Mouse (Mus musculus): ENCODE results near the gene Spn.

Spn gene

DNA sequence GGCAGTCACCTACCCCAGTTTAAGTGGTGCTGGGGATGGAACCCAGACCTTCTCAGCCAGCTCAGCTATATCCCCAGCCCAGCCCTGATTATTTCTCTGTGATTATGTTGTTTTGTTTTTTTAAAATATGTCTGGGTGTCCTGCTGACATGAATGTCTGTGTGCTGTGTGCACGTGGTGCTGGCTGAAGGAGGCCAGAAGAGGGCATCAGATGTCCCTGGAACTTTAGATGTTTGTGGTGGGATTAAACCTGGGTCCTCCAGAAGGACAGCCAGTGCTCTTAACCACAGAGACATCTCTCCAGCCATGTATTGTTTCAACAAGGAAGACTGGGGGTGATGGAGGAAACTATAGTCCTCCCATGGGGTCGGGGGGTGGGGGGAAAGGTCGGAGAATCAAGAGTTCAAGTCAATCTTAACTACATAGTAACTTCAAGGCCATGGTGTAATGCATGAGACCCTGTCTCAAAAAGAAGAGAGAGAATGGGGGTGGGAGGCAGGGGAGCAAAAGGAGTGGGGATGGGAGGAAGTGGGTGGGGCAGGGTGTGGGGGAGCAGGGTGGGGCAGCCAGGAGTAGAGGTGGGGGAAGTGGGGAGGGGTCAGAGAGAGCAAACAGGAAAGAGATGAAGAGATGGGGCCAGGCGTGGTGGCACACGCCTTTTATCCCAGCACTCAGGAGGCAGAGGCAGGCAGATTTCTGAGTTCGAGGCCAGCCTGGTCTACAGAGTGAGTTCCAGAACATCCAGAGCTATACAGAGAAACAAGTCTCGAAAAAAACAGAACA, 3.2 kb upstream of the Spn start:
- DNase-seq (ENCODE audit: low read depth in 2 of 2, low spot score in 2 of 2), result no peak

DNA sequence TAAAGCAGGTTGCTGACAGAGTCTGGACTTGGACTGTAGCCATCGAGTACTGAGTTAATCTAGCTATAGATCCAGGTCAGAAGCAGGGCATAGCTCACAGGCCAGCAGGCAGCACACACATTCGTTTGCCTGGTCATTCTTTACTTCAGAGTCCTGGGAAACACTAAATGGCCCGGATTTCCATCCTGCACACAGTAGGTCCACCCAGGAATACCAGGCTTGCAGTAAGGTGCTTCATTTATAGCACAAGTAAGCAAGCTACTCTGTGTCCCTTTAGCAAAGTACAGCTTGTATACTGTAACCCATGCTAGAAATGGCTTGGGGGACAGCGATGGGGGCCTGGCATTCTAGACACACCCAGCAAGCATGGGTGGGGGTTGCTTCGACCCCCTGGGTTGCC, 1.9 kb upstream of the Spn start:
- no peak for DNase-seq (ENCODE audit: low read depth in 2 of 2, low spot score in 2 of 2)

DNA sequence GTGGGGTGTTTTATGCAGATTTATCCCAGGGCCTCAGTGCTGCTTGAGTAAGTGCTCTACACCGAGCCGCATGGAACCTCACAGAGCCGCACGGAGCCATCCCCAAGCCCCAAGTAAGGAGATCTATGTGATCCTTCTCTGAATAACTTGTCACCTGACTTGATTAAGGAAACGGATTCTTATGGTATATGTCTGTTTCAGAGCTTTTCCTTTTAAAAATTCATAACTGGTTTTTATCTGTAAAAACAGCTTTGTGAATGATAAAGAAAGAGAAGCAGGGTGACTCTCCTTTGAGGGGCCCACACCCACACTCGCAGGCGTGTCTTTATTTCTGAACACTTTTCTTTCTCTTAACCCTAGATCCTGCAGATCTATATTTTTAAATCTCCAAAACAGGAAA, 1.5 kb upstream of the Spn start:
- no peak for DNase-seq (ENCODE audit: low read depth in 2 of 2, low spot score in 2 of 2)

DNA sequence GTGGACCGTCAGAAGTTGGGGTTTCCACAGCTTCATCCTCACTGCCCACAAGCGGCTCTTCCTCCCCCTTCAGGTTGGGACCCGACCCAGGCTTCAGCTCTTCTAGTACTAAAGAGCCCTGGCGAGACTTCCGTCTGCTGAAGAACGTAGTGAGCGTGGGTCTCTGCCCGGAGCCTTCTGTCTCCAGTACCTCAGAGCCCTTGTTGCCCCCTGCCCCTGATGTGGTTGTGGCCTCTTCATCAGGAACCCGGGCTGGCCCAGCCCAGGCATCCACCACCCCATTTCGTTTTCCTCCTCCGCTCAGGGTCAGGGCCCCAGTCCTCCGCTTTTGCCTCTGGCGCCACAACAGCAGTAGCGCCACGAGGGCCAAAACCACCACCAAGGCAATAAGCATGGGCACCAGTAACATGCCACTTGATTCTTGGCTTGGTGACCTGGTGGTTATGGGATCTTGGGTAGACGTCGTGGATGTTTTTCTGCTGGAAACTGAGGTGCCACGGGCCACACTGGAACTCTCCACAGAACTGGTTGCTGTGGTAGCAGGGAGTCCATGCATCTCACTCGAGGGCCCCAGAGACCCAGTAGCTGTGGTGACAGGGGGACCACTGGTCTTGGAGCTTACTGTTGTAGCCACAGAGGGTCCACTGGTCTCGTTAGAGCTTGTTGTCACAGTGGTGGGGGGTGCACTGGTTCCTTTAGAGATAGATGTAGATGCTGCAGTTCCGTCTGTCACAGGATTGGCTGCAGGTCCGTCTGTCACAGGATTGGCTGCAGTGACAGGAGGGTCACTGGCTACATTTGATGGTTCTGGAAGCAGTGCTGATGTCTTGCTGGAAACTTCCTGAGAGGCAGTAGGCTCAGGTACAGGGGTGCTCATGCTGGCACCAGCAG, 1.2 kb downstream of the Spn start:
- DNase-seq (ENCODE audit: low read depth in 2 of 2, low spot score in 2 of 2), result no peak

DNA sequence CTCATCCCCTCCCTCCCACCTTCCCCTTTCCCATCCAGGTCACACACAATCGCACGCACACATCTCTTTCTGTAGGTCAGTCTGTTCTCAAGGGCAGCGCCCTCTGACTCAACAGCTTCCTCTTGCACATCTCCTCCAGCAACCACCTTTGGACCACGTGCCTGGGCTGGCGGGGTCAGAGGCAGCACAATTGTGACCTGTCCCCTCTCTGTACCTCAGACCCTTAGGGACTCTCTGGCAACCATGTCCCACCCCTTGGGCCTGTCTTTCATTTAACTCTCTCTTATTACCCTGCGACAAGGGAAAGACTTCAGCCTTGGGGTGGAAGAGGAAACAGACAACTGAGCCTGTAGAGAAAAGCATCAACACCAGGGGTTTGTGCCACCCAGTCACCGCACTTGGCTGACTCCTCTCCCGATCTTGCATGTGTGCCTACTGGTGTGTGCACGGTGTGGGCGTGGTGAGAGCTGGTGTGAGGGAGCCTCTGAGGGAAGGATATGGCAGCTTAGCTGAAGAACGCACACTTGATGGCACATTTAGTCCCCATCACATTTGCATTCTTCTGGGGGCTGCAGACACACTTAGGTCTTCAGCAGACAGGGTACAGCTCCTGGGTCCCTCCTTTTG, 2.7 kb downstream of the Spn start:
- no peak for DNase-seq (ENCODE audit: low read depth in 2 of 2, low spot score in 2 of 2)

DNA sequence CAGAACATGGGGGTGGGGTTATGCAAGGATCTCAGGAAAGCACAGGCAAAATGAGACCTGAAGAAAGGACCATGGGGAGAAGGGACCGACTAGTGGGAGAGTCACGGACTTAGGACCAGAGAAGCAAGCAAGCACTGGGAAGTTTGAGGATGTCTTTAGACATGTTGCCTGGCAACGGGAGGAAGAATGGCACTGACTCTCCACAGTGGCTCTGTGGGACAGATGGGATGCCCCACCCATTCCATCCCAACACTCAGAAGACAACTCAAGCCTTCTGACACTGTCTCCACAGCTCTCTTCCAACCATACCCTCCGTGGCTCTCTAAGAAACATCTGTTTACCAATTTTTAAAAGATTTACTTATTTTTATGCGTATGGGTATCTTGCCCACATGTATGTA, 4.5 kb downstream of the Spn start:
- no peak for DNase-seq (ENCODE audit: low read depth in 2 of 2, low spot score in 2 of 2)

DNA sequence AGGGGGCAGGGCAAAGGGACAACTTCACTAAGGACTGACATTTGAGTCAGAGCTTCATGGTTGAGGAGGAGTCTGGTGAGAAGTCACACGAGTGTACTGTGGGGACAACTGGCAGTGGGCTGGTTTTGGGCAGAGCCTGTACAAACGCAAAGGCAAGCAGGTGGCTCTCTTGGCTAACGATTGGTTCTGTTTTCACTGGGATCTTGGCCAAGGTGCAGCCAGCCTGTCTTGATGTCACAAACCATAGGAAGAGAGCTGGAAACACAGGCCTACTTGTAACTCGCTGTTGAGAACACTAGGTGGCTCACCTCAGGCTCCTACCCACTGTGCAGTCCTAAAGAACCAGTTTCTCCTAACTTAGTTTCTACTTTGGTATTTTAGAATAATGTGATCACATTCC, 8.0 kb downstream of the Spn start:
- DNase-seq (ENCODE audit: low read depth in 2 of 2, low spot score in 2 of 2), result no peak

DNA sequence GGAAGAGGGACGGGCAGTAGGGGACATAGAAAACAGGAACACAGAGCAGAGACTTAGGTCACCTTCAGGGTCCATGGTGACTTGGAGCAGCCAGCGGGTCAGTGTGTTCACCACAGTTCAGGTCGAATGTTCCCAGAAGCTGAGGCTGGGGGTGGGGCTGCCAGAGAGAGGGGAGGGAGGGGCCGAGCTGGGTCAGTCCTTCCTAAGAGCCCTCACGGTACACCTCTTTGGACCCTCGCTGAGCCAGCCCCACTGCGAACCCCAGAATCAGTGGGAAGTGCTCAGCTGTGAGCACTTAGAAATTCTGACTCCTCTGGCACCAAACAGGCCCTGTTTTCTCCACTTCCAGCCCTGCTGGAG, 15.7 kb downstream of the Spn start, which contains the start of gene Qprt:
Gene Qprt, minus strand, starts transcription at position 316 of the 360 bp plus-strand sequence.
- DNase-seq (ENCODE audit: low read depth in 2 of 2, low spot score in 2 of 2), result no peak

DNA sequence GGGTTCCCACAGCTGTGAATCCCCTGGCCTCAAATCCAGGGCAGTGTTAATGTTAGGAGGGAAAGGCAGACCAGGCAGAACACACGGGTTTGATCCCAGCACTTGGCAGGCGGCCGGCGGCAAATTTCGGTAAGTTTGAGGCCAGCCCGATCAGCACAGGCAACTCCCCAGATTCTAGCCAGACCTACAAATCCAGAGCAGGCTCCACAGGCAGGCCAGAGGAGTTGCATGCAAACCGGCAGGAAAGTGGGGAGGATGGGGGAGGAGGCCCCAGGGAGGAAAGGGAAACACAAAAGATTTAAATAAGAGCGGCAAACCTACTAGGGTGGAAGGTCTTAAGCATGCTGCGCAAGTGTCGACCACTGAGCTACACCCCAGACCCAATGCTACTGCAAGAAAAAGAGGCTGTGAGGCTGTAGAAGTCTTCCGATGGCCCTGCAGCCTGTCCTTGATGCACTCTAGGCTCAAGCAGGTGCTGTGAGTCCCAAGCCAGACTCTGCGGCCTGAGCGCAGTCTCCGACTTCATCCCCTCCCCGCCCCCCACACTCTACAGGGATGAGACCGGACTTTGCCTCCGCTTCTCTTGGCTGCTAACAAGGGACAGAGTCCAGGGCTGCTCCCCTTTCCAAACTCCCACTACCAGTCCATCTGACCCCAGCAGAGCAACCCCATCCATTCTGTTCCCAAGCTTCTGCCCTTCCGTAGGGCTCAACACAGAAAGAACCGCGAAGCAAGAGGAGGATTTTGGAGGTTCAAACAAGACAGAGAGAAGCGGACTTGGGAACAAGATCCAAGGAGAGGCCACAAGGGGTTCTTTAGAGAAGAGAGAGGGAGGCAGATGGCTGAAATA, 16.3 kb downstream of the Spn start:
- no peak for DNase-seq (ENCODE audit: low read depth in 2 of 2, low spot score in 2 of 2)

DNA sequence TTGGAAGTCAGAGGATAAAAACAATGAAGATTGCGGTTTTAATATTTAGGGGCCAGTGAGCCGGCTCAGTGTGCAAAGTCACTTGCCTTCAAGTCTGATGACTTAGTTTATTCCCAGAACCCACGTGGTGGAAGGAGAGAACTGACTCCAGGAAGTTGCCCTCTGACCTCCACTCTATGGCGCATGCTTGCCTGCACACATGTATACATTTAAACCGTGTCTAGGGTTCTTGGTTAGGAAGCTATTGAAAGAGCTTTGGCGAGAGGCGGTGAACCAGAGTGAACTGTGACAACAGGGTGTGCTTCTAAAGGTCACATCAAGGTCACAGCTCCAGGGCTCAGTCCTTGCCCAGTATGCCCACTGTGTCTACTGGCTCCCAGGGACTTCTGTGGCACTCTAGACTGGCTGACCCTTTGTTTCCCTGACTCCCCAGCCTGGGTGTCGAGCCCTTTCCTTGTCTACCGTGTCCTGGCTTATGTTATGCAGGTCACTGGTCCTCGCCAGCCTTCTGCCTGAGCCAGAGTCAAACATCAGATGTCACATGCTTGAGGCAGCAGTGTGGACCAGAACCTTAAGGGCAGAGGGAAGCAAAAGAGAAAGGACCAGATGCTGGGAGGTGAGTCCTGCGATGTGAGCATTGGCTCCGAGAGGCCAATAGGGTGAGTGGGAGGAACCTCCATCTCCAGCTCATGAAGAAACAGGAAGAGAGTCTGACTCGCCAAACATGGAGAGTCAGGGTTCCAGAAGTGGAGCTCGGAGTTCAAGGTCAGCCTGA, 18.8 kb downstream of the Spn start:
- DNase-seq (ENCODE audit: low read depth in 2 of 2, low spot score in 2 of 2), result no peak

DNA sequence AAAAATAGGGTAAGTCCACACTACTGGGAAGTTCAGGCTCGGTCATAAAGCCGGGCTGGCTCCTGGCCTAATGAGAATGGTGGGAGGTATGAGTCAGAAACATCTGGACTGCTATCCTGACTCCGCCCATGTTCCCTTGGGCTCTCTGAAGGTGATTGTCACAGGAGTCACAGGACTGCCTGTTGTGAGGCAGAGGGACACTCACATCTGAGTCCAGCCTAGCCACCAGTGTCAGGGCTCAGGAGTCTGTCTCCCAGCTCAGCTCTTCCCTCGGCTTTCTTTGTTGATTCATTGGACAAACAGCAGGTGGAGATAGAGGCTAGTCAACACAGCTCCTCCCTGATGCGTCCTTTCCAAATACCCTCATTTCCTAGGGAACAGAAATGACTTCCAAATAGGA, 19.7 kb downstream of the Spn start:
- no peak for DNase-seq (ENCODE audit: low read depth in 2 of 2, low spot score in 2 of 2)

DNA sequence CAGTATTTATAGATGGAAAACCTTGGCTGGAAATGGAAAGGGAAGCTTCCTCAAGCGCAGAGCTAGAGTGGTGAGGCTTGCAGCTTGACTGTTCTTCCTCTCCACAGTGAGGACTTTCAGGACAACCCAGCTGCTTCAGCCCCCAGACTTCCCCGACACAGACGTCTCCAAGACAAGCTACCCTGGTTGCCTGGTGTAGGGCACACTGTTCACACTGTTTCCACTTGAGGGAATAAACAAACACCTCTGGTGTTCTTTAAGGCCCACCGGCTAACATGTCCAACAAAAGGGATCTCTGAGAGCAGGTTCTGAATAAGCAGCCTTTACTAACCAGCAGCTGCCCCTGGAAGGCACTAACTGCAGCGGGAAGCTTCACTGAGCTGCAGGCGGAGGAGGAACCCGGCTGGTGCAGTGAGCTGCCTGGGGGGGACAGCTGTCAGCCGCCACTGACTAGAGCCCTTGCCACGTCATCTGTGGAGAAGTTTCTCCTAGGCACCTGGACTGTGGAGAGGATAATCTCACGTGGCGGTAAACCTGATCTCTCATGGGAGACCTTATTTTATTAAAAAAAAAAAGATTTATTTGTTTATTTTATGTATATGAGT, 21.2 kb downstream of the Spn start:
- DNase-seq (ENCODE audit: low read depth in 2 of 2, low spot score in 2 of 2), result no peak

DNA sequence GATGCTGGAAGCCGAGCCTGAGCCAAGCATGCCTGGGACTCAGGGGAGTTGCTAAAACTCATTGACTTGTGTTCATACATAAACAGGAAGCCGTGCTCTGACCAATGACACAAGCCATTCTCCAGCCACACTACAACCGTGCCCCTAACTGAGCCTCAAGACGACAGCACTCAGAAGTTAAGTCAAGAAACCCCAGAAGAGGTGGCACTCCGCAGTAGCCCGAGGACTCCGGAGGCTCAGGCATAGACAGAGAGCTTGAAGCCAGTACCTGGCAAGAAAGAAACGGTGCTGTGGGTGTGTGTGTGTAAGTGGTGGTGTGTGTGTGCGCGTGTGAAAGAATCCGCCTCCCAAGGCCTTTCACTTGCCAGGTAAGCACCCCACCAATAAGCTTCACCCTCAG, 22.7 kb downstream of the Spn start:
- DNase-seq (ENCODE audit: low read depth in 2 of 2, low spot score in 2 of 2), result no peak

DNA sequence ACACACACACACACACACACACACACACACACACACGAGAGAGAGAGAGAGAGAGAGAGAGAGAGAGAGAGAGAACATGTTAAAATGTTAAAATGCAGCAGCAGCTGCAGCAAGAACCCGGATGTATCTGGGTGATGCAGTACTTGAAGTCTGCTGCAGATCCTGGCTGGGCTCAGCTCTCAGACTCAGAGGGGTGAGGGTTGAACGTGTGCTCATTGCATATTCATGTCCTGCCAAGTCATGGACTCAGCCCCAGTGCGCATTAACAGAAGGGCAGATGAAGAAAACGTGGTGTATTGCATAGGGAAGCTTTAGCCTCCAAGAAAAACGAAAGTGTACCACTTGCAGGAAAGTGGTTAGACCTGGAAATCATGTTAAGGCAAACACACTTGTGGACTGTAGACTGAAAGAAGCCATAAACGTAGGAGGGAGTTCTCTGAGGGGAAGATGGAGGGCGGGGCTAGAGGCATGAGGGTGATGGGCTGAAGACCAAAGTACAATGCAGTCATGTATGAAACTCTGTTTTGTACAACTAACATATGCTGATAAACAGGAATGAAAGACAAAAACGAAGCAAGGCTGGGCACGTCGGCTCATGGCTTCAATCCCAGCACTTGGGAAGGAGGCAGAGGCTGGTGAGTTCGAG, 23.9 kb downstream of the Spn start:
- no peak for DNase-seq (ENCODE audit: low read depth in 2 of 2, low spot score in 2 of 2)

DNA sequence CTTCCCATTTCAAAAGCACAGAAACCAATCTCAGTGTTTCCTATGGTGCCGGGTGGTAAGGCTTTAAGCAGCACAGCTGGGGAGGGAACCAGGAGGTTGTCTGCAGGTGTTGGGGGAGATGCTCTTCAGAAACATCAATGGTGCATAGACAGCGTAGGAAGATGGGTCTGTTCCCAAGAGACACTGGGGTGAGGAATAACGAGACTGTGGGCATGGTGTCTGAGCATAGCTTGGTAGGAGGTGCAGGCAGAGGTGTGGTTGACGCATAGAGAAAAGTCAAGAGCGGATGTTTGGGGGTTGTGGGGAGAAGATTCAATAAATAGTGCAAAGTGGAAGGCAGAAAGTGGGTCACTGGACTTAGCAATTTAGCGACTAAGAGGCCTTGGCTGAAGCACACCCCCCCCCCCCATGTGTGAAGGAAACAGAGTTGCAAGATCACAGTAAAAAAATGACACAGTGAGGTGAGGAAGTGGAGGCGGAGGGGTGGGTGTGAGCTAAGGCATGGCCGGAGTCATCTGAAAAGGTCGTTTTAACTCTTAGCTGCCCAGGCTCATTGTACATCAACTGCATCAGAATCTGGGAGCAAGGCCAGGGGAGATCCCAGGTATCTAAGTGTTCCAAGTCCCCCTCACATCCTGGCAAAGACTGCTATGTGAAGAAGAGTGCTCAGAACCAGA, 24.6 kb downstream of the Spn start:
- DNase-seq (ENCODE audit: low read depth in 2 of 2, low spot score in 2 of 2), result no peak

DNA sequence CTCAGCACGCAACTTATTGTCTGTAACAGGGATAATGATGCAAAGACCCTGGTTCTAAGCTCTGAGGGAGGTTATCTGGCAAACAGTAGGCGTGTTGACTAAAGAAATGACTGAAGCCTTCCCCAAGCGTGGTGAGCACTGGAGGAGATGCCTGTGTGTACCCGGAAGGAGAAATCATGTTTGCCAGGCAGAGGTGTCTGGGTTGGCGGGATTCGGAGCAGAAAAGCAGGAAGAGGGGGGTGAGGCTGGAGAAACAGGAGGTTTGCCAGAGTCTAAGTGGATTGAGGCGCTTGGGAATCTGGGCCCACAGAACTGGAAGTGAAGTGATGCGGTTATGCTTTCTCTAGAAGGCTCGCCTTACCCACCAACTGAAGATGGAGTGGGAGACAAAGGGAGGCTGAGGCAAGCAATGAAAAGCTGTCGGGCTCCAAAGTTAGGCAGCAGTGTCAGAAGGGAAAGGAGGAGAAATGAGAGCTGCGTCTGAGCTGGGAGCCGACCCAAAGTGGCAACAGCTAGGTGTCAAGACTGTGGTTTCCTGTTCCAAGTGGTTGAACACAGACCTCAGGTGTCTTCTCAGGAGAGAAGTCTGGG, 25.3 kb downstream of the Spn start:
- no peak for DNase-seq (ENCODE audit: low read depth in 2 of 2, low spot score in 2 of 2)

DNA sequence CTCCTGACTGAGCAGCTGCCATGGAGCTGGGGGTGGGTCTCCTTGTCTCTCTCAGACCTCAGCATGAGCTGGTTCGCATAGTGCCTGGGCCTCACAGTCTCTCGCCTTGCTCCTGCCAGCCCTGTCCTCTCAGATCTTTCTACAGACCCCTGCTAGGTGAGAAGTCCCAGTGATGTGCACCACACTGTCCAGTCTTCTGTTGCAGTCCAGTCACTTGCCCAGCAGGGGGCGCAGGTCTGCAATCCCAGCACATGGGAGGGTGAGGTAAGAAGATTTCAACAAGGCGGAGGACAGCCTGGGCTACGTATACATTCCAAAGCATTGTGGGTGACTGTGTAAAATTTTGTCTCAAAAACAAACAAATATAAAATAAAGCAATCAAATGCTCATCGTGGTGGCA, 26.2 kb downstream of the Spn start:
- DNase-seq (ENCODE audit: low read depth in 2 of 2, low spot score in 2 of 2), result peak; percentile 72 to 79

DNA sequence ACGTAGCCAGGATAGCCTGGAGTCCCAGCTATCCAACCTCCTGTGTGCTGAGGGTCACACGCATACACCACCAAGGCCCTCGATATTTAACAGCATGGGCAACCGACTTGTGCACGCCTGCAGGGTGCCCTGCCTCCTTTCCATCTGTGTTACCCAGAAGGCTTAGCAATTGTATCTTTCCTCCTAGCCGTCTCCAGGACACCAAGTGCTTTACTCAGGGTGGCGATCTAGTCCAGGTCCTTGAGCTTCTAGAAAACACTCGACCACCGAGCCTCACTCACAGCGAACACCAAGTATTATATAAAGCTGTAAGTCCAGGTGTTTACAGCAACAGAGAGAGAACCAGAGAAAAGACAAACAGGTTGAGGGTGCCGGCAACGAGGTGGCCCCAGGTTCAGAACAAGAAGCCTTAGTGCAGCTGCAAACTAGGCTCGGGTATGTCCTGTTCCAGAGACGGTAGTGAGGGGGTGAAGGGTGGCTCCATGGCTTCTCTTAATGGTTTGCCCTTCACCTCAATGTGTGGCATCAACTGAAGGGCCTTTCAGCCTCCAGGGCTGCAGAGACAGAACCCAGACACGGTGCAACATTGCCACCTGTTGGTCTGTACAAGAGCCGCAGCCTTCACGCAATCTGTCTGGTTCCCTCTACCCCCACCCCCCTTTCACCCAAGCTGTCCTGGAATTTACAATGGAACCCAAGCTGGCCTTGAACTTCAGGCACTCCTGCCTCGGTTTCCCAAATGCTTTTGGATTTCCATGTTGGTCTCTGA, 27.2 kb downstream of the Spn start:
- DNase-seq (ENCODE audit: low read depth in 2 of 2, low spot score in 2 of 2), result peak; percentile 64 to 71

Measured in CD8-positive naive resting alpha-beta T cell, adult 2 months (primary cell).